Mouse (Mus musculus): ENCODE measurements around the gene Rimbp2. TPM values are rescaled to one million over a fixed set of nuclear protein-coding genes. Genes with fewer than 3 reads are reported as not detected.

Gene Rimbp2
- polyA plus RNA-seq, 1 experiment from 2014 or later = 0.17 TPM

DNA sequence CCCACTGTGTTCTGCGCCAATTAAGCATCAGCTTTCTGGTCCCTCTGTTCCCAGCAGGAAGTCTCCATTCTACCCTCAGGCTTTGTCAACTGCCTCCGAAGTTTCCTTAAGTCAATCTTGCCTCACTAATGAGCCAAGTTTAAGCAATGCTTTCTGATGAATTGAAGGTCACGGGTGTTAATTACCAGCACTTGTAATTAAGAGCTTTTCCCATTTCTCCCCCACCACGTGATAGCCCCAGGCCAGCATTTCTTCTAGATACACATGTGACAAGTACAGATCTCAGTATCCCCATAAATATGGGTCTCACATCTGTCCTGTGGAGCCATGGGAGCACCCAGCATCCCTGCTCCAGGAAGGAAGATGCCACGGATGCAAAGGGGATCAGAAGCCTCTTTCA, 20.5 kb downstream of the Rimbp2 start:
- no peak overlapping the region for H3K4me3 ChIP-seq (replicated peaks)
- no peaks in the 10 kb centered on the region for H3K4me1 ChIP-seq
- no peaks in the 10 kb centered on the region for H3K36me3 ChIP-seq
- no peak for ATAC-seq (ENCODE audit: insufficient number of reproducible peaks, low FRiP score, low TSS enrichment, low read depth)
- no peak overlapping the region for H3K9ac ChIP-seq
- H3K27me3 ChIP-seq = no peaks in the 10 kb centered on the region
- no peak overlapping the region for H3K27ac ChIP-seq (replicated peaks)
- H3K4me2 ChIP-seq (replicated peaks) = no peak overlapping the region
- WGBS = 49% methylated on average over 5 of the region's 5 CpGs
- H3K9me3 ChIP-seq (replicated peaks) = no peaks in the 10 kb centered on the region

DNA sequence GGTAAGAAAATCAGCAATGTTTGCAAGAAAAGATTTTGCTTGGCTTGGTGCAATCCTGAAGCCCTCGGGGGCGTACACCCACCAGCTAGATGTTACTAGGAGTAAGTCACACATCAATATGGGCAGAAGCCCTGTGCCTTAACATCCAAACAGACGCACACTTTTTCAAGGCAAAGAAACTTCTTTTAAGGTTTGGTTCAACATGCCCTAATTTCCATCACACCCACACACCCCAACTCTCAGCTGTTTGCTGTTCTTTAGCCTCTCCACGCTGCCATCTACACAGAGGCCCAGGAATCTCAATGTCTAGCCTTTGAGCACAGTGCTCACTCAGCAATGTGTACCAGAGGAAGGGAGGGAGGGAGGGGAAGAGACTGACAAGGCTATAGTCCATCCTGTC, 28.2 kb downstream of the Rimbp2 start:
- Histone ChIP-seq H3K36me3 (no peaks in the 10 kb centered on the region), H3K27me3 (no peaks in the 10 kb centered on the region), H3K27ac (replicated peaks) (no peak overlapping the region), H3K4me1 (no peaks in the 10 kb centered on the region), H3K4me2 (replicated peaks) (no peak overlapping the region), H3K9me3 (replicated peaks) (no peaks in the 10 kb centered on the region), H3K4me3 (replicated peaks) (no peak overlapping the region), H3K9ac (no peak overlapping the region)
- ATAC-seq (ENCODE audit: insufficient number of reproducible peaks, low FRiP score, low TSS enrichment, low read depth) = no peak
- WGBS = 70% methylated on average over 4 of the region's 4 CpGs

DNA sequence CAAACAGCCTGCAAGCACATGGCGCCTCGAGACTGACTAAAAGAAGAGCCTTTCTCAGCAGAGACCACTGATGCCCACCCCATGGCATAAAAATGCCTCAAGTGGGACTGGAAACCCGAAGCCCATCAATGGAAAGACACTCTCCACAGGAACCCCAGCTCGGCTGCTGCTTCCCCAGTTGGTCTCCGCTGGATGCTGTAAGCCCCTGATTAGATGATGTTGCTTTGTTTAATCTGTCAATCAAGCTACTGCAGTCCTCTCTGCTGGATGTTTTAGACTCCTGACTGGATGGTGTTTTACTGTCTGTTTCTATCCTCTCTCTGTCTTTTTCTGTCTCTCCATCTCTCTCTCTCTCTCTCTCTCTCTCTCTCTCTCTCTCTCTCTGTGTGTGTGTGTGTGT, 33.2 kb downstream of the Rimbp2 start:
- no peak overlapping the region for H3K4me3 ChIP-seq (replicated peaks)
- no peaks in the 10 kb centered on the region for H3K36me3 ChIP-seq
- 36% methylated on average over 5 of the region's 5 CpGs for WGBS
- no peaks in the 10 kb centered on the region for H3K9me3 ChIP-seq (replicated peaks)
- H3K9ac ChIP-seq = no peak overlapping the region
- no peak overlapping the region for H3K27ac ChIP-seq (replicated peaks)
- no peak for ATAC-seq (ENCODE audit: insufficient number of reproducible peaks, low FRiP score, low TSS enrichment, low read depth)
- H3K27me3 ChIP-seq = no peaks in the 10 kb centered on the region
- H3K4me1 ChIP-seq = no peaks in the 10 kb centered on the region
- H3K4me2 ChIP-seq (replicated peaks) = no peak overlapping the region

DNA sequence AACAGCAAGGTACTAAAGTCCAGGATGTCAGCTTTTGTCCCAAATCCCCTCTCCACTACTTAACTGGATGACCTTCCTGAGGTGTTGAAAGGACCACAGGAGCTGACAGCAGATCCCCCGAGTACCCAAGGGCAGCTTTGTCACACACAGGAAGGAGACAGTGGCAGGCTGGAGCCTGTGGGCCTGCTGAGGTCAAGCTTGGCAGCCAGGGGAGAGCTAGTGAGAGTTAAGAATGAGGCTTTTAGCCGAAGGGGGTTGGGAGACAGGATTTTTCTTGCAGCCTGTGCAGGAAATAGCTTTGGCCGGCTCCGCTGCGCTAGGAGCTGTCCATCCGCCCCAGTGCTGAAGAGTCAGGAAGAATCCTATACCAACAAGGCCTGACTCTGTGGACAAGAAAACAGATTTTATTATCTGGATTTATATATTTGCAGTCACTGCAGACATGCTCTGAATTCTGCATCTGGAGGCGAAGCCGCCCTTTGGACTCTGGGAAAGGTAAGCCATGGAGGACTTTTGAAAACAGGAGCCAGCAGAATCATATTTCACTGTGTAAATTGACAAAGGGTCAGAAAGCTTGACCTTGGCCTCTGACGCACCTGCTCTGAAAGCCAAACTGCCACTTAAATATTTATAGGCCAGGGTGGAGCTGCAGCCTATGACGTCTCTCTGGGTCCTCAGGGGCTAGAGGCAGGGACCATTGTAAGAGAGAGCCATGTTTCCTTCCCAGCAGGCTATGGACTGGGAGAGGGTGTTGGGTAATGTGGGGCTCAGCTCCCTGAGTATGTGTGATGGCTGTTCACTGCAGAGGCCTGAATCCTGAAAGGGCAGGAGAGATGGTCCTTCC, 35.9 kb downstream of the Rimbp2 start:
- Histone ChIP-seq H3K4me2 (replicated peaks) (no peak overlapping the region), H3K4me1 (no peaks in the 10 kb centered on the region), H3K9me3 (replicated peaks) (no peaks in the 10 kb centered on the region), H3K4me3 (replicated peaks) (no peak overlapping the region), H3K9ac (no peak overlapping the region), H3K36me3 (no peaks in the 10 kb centered on the region), H3K27ac (replicated peaks) (no peak overlapping the region), H3K27me3 (no peaks in the 10 kb centered on the region)
- 4% methylated on average over 10 of the region's 10 CpGs for WGBS
- ATAC-seq (ENCODE audit: insufficient number of reproducible peaks, low FRiP score, low TSS enrichment, low read depth) = no peak

DNA sequence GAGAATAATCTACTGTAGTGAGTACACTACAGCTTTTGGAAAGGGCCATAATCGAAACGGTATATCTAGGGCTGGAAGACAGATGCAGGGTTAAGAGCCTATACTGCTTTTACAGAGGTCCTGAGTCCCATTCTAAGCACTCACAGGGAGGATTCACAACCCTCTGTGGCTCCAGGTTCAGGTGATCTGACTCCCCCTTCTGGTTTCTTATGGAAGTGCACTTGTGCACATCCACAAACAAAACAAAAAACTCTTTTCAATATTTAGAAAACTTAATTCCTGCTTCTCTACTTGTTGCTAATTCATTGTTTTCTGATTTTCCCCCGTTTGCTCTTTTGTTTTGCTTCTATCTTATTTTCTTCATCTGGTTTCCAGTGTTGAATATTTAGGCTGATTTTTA, 39.5 kb downstream of the Rimbp2 start:
- no peak for ATAC-seq (ENCODE audit: insufficient number of reproducible peaks, low FRiP score, low TSS enrichment, low read depth)
- H3K4me1 ChIP-seq = no peaks in the 10 kb centered on the region
- no peaks in the 10 kb centered on the region for H3K27me3 ChIP-seq
- H3K9ac ChIP-seq = no peak overlapping the region
- H3K4me2 ChIP-seq (replicated peaks) = no peak overlapping the region
- 76% methylated on average over 3 of the region's 3 CpGs for WGBS
- H3K36me3 ChIP-seq = no peaks in the 10 kb centered on the region
- no peak overlapping the region for H3K4me3 ChIP-seq (replicated peaks)
- H3K9me3 ChIP-seq (replicated peaks) = no peaks in the 10 kb centered on the region
- H3K27ac ChIP-seq (replicated peaks) = no peak overlapping the region

DNA sequence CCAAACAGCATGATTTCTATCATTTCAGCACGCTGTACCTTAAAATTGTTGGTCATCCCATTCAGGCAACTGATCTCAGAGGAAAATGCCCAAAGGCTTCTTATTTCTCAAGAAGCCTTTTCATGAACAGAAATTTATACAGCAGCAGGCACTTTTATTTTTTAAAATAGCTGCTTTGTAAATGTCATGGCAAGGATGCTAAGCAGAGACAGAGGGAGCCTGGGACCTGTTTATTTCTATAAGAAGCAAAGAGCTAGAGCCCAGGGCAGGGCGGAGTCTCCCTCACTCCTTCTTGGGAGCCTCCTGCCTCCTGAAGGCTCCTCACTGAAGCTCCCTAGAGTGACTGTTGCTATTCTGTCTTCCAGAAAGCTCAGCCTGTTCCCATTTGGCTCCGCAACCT, 40.9 kb downstream of the Rimbp2 start:
- Histone ChIP-seq H3K9me3 (replicated peaks) (no peaks in the 10 kb centered on the region), H3K4me1 (no peaks in the 10 kb centered on the region), H3K27me3 (no peaks in the 10 kb centered on the region), H3K9ac (no peak overlapping the region), H3K4me3 (replicated peaks) (no peak overlapping the region), H3K36me3 (no peaks in the 10 kb centered on the region), H3K27ac (replicated peaks) (no peak overlapping the region), H3K4me2 (replicated peaks) (no peak overlapping the region)
- no peak for ATAC-seq (ENCODE audit: insufficient number of reproducible peaks, low FRiP score, low TSS enrichment, low read depth)
- 87% methylated on average over 3 of the region's 3 CpGs for WGBS

DNA sequence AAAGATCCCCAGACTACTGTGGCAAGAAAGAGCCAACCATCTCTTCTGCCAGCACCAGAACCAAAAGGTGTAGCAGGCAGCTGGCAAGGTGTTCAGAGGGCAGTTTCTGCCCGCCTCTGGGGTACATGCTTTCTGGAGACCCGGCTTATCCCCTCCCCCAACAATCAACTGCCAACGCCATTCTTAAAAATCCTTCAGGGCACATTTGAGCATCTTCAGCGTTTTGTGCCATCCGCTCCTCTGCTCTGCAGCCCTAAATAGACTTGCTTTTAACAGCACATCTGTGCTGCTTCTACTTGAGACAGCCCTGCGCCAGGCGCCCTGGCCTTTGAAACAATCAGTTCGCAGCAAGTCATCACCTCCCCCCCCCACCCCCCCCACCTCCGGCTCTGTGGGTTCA, 41.7 kb downstream of the Rimbp2 start:
- H3K36me3 ChIP-seq = no peaks in the 10 kb centered on the region
- H3K4me1 ChIP-seq = no peaks in the 10 kb centered on the region
- WGBS = 74% methylated on average over 8 of the region's 9 CpGs
- H3K4me3 ChIP-seq (replicated peaks) = no peak overlapping the region
- ATAC-seq (ENCODE audit: insufficient number of reproducible peaks, low FRiP score, low TSS enrichment, low read depth) = no peak
- no peaks in the 10 kb centered on the region for H3K27me3 ChIP-seq
- no peak overlapping the region for H3K27ac ChIP-seq (replicated peaks)
- no peak overlapping the region for H3K4me2 ChIP-seq (replicated peaks)
- H3K9ac ChIP-seq = no peak overlapping the region
- no peaks in the 10 kb centered on the region for H3K9me3 ChIP-seq (replicated peaks)

DNA sequence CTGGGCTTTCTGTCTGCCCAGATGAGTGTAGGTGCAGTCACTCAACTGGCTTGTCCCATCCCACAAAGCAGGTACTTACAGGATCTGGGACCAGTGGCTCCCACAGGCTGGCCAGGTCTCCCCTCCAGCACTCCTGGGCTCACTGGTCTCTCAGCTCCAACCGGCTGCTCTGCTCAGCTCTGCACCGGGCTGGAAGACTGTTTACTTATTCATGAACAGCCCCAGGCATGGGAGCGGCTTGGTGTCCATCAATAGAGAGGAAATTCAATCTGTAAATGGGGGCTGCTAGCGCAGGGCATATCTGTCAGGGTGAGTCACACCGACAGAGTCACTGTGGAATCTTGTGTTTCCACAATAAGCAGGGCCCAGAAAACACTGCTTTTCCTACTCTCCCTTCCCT, 49.2 kb downstream of the Rimbp2 start:
- H3K9ac ChIP-seq = no peak overlapping the region
- H3K27me3 ChIP-seq = no peaks in the 10 kb centered on the region
- 10% methylated on average over 5 of the region's 5 CpGs for WGBS
- no peak overlapping the region for H3K4me3 ChIP-seq (replicated peaks)
- no peaks in the 10 kb centered on the region for H3K36me3 ChIP-seq
- no peak for ATAC-seq (ENCODE audit: insufficient number of reproducible peaks, low FRiP score, low TSS enrichment, low read depth)
- no peak overlapping the region for H3K27ac ChIP-seq (replicated peaks)
- no peaks in the 10 kb centered on the region for H3K9me3 ChIP-seq (replicated peaks)
- no peak overlapping the region for H3K4me2 ChIP-seq (replicated peaks)
- H3K4me1 ChIP-seq = no peaks in the 10 kb centered on the region

DNA sequence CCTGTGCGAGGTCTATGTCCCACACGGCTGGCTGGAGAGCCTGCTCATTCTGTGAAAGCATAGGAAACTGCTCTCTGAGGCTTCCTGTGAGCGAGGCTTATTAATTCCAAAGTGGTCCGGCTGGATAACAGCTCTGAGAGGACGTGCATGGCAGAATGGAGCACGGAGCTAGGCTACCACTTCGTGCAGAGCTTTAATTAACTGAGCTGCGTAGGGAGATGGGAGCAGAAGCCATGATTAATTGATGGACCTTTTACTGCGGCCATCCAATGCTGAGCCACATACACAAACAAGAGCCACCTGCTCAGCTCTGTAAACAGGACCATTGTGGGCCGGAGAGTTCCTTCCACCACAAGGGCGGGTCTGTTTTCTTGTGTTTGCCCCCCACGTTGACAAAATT, 50.2 kb downstream of the Rimbp2 start:
- ATAC-seq (ENCODE audit: insufficient number of reproducible peaks, low FRiP score, low TSS enrichment, low read depth) = no peak
- H3K4me2 ChIP-seq (replicated peaks) = no peak overlapping the region
- no peaks in the 10 kb centered on the region for H3K36me3 ChIP-seq
- no peak overlapping the region for H3K4me3 ChIP-seq (replicated peaks)
- no peaks in the 10 kb centered on the region for H3K27me3 ChIP-seq
- 60% methylated on average over 12 of the region's 12 CpGs for WGBS
- H3K4me1 ChIP-seq = no peaks in the 10 kb centered on the region
- no peak overlapping the region for H3K27ac ChIP-seq (replicated peaks)
- no peaks in the 10 kb centered on the region for H3K9me3 ChIP-seq (replicated peaks)
- H3K9ac ChIP-seq = no peak overlapping the region

DNA sequence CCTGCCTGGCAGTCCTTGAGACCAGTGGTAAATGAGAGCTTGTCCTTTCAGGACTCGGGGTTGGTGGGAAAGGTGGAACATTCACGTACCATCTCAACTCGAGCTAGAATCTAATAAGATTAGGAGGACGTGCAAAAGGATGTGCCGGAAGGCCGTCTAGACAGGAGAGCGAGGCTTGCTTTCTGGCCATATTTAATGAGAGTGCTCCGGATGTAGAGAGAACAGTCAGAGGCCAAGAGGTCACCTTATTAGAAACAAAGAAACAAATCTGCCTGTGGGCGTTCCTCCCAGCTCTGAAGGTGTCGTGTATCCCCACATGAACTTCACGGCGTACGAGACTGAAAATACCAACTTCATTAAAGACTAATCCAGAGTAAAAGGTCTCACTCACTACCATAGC, 53.3 kb downstream of the Rimbp2 start:
- WGBS = 25% methylated on average over 13 of the region's 13 CpGs
- Histone ChIP-seq H3K4me1 (no peaks in the 10 kb centered on the region), H3K9ac (no peak overlapping the region), H3K27ac (replicated peaks) (no peak overlapping the region), H3K27me3 (no peaks in the 10 kb centered on the region), H3K4me2 (replicated peaks) (no peak overlapping the region), H3K4me3 (replicated peaks) (no peak overlapping the region), H3K9me3 (replicated peaks) (no peaks in the 10 kb centered on the region), H3K36me3 (no peaks in the 10 kb centered on the region)
- ATAC-seq (ENCODE audit: insufficient number of reproducible peaks, low FRiP score, low TSS enrichment, low read depth) = no peak

DNA sequence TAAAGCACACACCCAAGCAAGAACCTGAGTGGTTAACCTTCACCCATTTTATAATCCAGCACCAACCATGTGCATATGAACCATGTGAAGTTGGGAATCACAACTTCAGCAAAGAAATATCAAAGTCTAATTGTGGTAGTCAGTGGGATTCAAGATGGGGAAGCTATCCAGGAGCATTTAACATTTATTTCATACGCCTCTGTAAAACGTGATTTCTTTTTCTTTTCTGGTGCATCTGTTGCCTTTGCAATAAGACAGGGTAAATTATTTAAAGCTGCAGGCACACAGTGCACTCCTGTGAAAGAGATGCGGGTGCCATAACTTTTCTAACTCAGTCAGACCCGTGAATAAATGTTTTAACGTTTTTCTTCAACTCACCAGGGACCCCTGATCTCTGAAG, 58.4 kb downstream of the Rimbp2 start:
- no peaks in the 10 kb centered on the region for H3K27me3 ChIP-seq
- no peaks in the 10 kb centered on the region for H3K36me3 ChIP-seq
- 74% methylated on average over 5 of the region's 5 CpGs for WGBS
- no peak overlapping the region for H3K4me2 ChIP-seq (replicated peaks)
- H3K27ac ChIP-seq (replicated peaks) = no peak overlapping the region
- H3K4me3 ChIP-seq (replicated peaks) = no peak overlapping the region
- no peaks in the 10 kb centered on the region for H3K9me3 ChIP-seq (replicated peaks)
- no peak overlapping the region for H3K9ac ChIP-seq
- no peak for ATAC-seq (ENCODE audit: insufficient number of reproducible peaks, low FRiP score, low TSS enrichment, low read depth)
- no peaks in the 10 kb centered on the region for H3K4me1 ChIP-seq

DNA sequence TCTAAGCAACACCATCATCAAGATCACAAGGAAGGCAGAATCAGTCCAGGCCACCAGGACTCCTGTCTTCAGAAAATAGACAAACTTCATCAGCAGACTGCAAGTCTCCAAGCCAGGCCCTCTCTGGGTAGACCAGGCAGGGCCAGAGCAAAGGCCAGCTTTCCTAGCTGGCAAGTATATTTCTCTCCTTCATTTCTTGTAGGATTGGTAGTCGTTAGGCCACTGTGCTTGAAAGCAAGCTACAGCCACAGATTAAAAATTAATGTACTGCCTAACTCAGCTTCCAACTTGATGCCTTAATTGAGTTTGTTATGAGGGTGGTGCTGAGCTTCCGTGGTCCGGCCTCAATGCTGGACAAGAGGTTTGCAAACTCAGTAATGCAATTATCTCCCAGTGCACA, 65.7 kb downstream of the Rimbp2 start:
- Histone ChIP-seq H3K4me2 (replicated peaks) (no peak overlapping the region), H3K36me3 (no peaks in the 10 kb centered on the region), H3K4me1 (no peaks in the 10 kb centered on the region), H3K4me3 (replicated peaks) (no peak overlapping the region), H3K27ac (replicated peaks) (no peak overlapping the region), H3K9me3 (replicated peaks) (no peaks in the 10 kb centered on the region), H3K27me3 (no peaks in the 10 kb centered on the region), H3K9ac (no peak overlapping the region)
- 78% methylated on average over 3 of the region's 3 CpGs for WGBS
- no peak for ATAC-seq (ENCODE audit: insufficient number of reproducible peaks, low FRiP score, low TSS enrichment, low read depth)

Measured in embryonic facial prominence, embryonic 15.5 days (tissue).